Mouse (Mus musculus): ENCODE measurements around the gene Bicc1. TPM values are rescaled to one million over a fixed set of nuclear protein-coding genes. Genes with fewer than 3 reads are reported as not detected.
"Not testable (repeated sequence)": the region's sequence is repeated elsewhere in the genome, so short reads cannot be mapped to it uniquely, and the experiment has no call there.

Bicc1 gene
- total and polyA plus RNA-seq, 2 experiments: 0.75 to 1.7 TPM

DNA sequence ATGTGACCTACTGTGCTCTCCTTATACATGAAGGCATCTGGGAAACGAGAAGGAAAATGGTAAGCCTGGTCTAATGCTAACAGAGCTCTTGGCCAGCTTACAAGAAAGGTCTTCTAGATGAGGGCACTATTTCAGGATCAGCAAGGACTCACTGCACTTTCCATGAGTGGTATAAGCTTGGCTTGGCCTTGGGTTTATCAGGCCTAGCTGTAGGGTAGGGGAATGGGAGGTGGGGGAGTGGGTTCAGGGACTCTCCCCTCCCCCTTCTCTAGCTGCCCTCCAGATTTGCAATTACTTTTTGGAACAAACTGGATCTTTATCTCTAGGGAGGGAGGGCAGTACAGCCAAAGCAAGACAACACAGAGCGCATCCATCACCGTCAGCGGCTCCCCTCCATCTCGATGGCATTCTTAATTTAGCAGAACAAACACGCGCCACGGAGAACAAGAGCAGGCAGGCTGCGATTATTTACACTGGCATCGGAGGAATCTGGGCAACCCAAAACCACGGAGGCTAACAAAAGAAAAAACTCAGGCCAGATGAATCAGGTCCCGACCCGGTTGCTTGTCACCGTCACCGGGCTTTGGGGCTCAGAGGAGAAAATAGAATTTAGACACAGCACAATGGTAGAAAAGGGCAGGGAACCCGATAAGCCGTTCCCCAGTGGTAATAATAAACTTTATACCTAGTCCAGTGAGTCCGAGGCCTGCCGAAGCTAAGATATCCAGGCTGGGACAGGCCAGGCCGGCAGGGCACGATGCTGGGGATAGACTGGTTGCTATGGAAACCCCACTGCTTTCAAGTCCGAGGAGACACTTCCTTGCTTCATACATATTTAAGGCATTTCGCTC, 210.0 kb downstream of the Bicc1 start:
- H3K27me3 ChIP-seq (ENCODE audit: control insufficient read depth, insufficient read depth, low read length): no peaks in the 10 kb centered on the region
- no peaks in the 10 kb centered on the region for H3K4me1 ChIP-seq (ENCODE audit: control insufficient read depth, insufficient read depth, low read length)
- 54% methylated on average over 23 of the region's 23 CpGs for WGBS
- H3K4me3 ChIP-seq (ENCODE audit: insufficient read depth, low read depth, low read length): no peak overlapping the region
- no peaks in the 10 kb centered on the region for H3K79me2 ChIP-seq (ENCODE audit: control insufficient read depth, insufficient read depth, low read length)
- H3K36me3 ChIP-seq (ENCODE audit: control insufficient read depth, insufficient read depth, low read length): no peaks in the 10 kb centered on the region
- DNase-seq (ENCODE audit: extremely low read depth, low read depth, low spot score): no peak
- no peak overlapping the region for H3K9ac ChIP-seq (ENCODE audit: low read depth, low read length)
- H3K27ac ChIP-seq (replicated peaks; ENCODE audit: insufficient read depth, low read depth, low read length): no peak overlapping the region
- TF ChIP-seq CTCF (IDR thresholded peaks at IDR 0.05; ENCODE audit: low read depth, low read length) (no peak), POLR2A (IDR thresholded peaks at IDR 0.05; ENCODE audit: extremely low read depth, insufficient read depth, low read length) (no peak)

DNA sequence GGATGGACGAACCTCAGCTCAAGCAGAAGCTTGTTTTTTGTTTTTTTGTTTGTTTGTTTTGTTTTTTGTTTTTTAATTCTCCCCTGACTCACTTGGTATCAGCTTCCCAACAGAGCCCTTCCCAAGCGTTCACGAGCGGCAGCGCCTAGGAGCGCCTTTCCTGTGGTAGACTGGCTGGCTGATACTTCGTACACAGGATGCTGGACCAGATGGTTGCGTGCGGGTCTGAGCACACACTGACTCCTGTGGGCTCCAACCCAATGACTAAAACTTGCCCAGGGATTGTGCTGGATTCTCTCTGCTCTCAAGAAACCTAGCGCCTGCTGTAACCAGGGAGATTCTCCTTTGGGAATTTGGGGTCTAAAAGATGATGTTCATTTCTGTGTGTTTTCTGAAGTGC, 211.2 kb downstream of the Bicc1 start:
- no peak for TF ChIP-seq CTCF (IDR thresholded peaks at IDR 0.05; ENCODE audit: low read depth, low read length)
- TF ChIP-seq POLR2A (IDR thresholded peaks at IDR 0.05; ENCODE audit: extremely low read depth, insufficient read depth, low read length): no peak
- H3K4me1 ChIP-seq (ENCODE audit: control insufficient read depth, insufficient read depth, low read length): no peaks in the 10 kb centered on the region
- H3K9ac ChIP-seq (ENCODE audit: low read depth, low read length): no peak overlapping the region
- no peak for DNase-seq (ENCODE audit: extremely low read depth, low read depth, low spot score)
- H3K4me3 ChIP-seq (ENCODE audit: insufficient read depth, low read depth, low read length): no peak overlapping the region
- WGBS: 93% methylated on average over 10 of the region's 10 CpGs
- no peaks in the 10 kb centered on the region for H3K27me3 ChIP-seq (ENCODE audit: control insufficient read depth, insufficient read depth, low read length)
- H3K36me3 ChIP-seq (ENCODE audit: control insufficient read depth, insufficient read depth, low read length): no peaks in the 10 kb centered on the region
- H3K79me2 ChIP-seq (ENCODE audit: control insufficient read depth, insufficient read depth, low read length): no peaks in the 10 kb centered on the region
- H3K27ac ChIP-seq (replicated peaks; ENCODE audit: insufficient read depth, low read depth, low read length): no peak overlapping the region

DNA sequence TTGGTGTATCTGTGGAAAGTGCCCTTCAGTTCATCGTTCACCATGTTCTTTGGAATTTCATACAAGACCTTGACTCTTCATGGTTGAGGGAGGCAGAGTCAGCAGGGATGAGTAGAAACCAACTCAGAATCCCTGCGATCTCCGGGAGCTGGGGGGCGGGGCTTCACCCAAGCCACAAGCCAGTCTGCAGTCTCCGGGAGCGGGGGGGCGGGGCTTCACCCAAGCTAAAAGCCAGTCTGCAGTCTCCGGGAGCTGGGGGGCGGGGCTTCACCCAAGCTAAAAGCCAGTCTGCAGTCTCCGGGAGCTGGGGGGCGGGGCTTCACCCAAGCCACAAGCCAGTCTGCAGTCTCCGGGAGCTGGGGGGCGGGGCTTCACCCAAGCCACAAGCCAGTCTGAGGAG, 213.4 kb downstream of the Bicc1 start:
- DNase-seq (ENCODE audit: extremely low read depth, low read depth, low spot score); H3K4me3 ChIP-seq (ENCODE audit: insufficient read depth, low read depth, low read length); H3K27me3 ChIP-seq (ENCODE audit: control insufficient read depth, insufficient read depth, low read length); H3K27ac ChIP-seq (replicated peaks; ENCODE audit: insufficient read depth, low read depth, low read length); H3K4me1 ChIP-seq (ENCODE audit: control insufficient read depth, insufficient read depth, low read length); H3K9ac ChIP-seq (ENCODE audit: low read depth, low read length); H3K79me2 ChIP-seq (ENCODE audit: control insufficient read depth, insufficient read depth, low read length); H3K36me3 ChIP-seq (ENCODE audit: control insufficient read depth, insufficient read depth, low read length): not testable (repeated sequence)
- 95% methylated on average over 13 of the region's 13 CpGs for WGBS

DNA sequence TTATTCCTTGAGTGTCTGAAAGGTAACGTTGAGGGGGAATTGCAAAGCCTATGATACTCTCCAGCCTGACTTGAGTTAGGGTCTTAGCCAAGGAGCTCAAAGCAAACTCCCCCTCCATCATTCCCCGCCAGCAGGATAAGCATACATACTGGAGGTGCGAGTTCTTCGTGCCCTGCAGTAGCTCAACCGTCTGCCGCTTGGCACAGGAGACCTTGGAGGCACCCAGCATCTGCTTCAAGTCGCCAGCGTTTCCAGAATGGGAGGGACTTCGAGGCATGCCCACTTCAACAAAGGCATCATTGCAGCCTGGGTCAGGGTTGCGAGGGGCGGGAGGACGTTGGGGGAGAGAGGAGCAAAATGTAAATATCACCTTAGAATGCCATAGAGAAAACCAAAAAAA, 214.4 kb downstream of the Bicc1 start:
- H3K27me3 ChIP-seq (ENCODE audit: control insufficient read depth, insufficient read depth, low read length): no peaks in the 10 kb centered on the region; the same call in 1 of the 2 replicates
- no peaks in the 10 kb centered on the region for H3K36me3 ChIP-seq (ENCODE audit: control insufficient read depth, insufficient read depth, low read length)
- no peaks in the 10 kb centered on the region for H3K4me1 ChIP-seq (ENCODE audit: control insufficient read depth, insufficient read depth, low read length)
- no peak for DNase-seq (ENCODE audit: extremely low read depth, low read depth, low spot score)
- H3K79me2 ChIP-seq (ENCODE audit: control insufficient read depth, insufficient read depth, low read length): no peaks in the 10 kb centered on the region
- WGBS: 89% methylated on average over 12 of the region's 12 CpGs
- no peak overlapping the region for H3K9ac ChIP-seq (ENCODE audit: low read depth, low read length)
- no peak overlapping the region for H3K27ac ChIP-seq (replicated peaks; ENCODE audit: insufficient read depth, low read depth, low read length)
- no peak overlapping the region for H3K4me3 ChIP-seq (ENCODE audit: insufficient read depth, low read depth, low read length)
- no peak for TF ChIP-seq CTCF (IDR thresholded peaks at IDR 0.05; ENCODE audit: low read depth, low read length)
- no peak for TF ChIP-seq POLR2A (IDR thresholded peaks at IDR 0.05; ENCODE audit: extremely low read depth, insufficient read depth, low read length)

DNA sequence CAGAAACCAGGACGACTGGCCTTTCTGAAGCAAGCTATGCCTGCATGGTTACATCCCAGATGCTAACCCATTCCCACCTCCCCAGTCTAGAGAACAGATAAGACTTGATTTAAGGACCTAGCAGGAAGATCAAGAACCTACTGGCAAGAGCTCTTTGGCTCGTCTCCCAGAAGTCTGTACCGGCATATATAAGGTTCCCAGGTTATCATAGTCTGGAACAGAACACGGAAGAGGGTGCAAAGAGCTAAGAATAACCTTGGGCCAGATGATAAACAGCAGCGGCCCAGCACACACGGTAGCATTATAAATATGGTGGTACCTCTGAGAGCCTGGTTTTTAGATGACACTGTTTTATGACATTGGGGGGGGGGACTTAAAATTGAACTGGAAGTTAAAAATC, 217.9 kb downstream of the Bicc1 start:
- no peaks in the 10 kb centered on the region; the same call in 1 of the 2 replicates for H3K27me3 ChIP-seq (ENCODE audit: control insufficient read depth, insufficient read depth, low read length)
- TF ChIP-seq CTCF (IDR thresholded peaks at IDR 0.05; ENCODE audit: low read depth, low read length) (no peak), POLR2A (IDR thresholded peaks at IDR 0.05; ENCODE audit: extremely low read depth, insufficient read depth, low read length) (no peak)
- no peak overlapping the region for H3K4me3 ChIP-seq (ENCODE audit: insufficient read depth, low read depth, low read length)
- H3K27ac ChIP-seq (replicated peaks; ENCODE audit: insufficient read depth, low read depth, low read length): no peak overlapping the region
- no peaks in the 10 kb centered on the region for H3K79me2 ChIP-seq (ENCODE audit: control insufficient read depth, insufficient read depth, low read length)
- H3K9ac ChIP-seq (ENCODE audit: low read depth, low read length): no peak overlapping the region
- WGBS: 75% methylated on average over 6 of the region's 6 CpGs
- DNase-seq (ENCODE audit: extremely low read depth, low read depth, low spot score): no peak
- no peaks in the 10 kb centered on the region for H3K36me3 ChIP-seq (ENCODE audit: control insufficient read depth, insufficient read depth, low read length)
- H3K4me1 ChIP-seq (ENCODE audit: control insufficient read depth, insufficient read depth, low read length): no peaks in the 10 kb centered on the region

DNA sequence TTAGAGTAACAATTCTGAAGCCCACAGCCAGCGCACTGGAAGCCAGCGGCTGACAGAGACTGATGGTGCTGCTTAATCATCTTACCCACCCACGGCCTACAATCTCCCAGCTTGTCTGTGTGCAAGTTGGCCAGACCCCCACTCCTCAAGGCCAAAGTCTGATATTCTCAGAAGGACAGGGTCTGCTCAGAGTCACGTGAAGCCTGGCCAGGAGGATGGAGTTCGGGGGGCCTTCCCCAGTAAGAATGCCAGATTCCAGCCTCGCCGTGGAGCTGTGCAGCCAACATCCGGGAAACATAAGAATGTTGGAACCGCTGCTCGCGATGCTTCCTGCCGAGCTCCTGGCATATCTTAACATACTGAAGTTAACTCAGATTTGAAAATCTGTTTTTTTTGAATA, 219.7 kb downstream of the Bicc1 start:
- TF ChIP-seq POLR2A (IDR thresholded peaks at IDR 0.05; ENCODE audit: extremely low read depth, insufficient read depth, low read length): no peak
- no peak for TF ChIP-seq CTCF (IDR thresholded peaks at IDR 0.05; ENCODE audit: low read depth, low read length)

More for the DNA sequence above, 219.7 kb downstream of the Bicc1 start:
- H3K27ac ChIP-seq (replicated peaks; ENCODE audit: insufficient read depth, low read depth, low read length): no peak overlapping the region
- WGBS: 79% methylated on average over 12 of the region's 12 CpGs
- no peak for DNase-seq (ENCODE audit: extremely low read depth, low read depth, low spot score)
- H3K4me3 ChIP-seq (ENCODE audit: insufficient read depth, low read depth, low read length): no peak overlapping the region
- no peaks in the 10 kb centered on the region for H3K36me3 ChIP-seq (ENCODE audit: control insufficient read depth, insufficient read depth, low read length)
- H3K27me3 ChIP-seq (ENCODE audit: control insufficient read depth, insufficient read depth, low read length): no peaks in the 10 kb centered on the region; the same call in 1 of the 2 replicates
- no peaks in the 10 kb centered on the region for H3K4me1 ChIP-seq (ENCODE audit: control insufficient read depth, insufficient read depth, low read length)
- no peaks in the 10 kb centered on the region for H3K79me2 ChIP-seq (ENCODE audit: control insufficient read depth, insufficient read depth, low read length)
- no peak overlapping the region for H3K9ac ChIP-seq (ENCODE audit: low read depth, low read length)
